Mouse (Mus musculus): ENCODE results near the gene Lrp1. TPM values are rescaled to one million over a fixed set of nuclear protein-coding genes. Genes with fewer than 3 reads are reported as not detected.
A peak's percentile ranks its signal among the peaks of the same experiment; 100 is the strongest.

Gene Lrp1
- total and polyA plus RNA-seq, 3 experiments = 0.39 to 0.42 TPM; not detected in 1

- Histone ChIP-seq H3K4me1 (ENCODE audit: control insufficient read depth in 1 of 2, insufficient read depth in 2 of 2, low read length in 2 of 2) (peaks cover 0 to 13% of the 10 kb centered on the region in 2 experiments; a peak in 2 of 4 replicates), H3K27me3 (ENCODE audit: control insufficient read depth in 1 of 2, insufficient read depth in 2 of 2, low read length in 2 of 2) (no peaks in the 10 kb centered on the region), H3K36me3 (ENCODE audit: control insufficient read depth in 1 of 2, insufficient read depth in 2 of 2, low read length in 2 of 2) (no peaks in the 10 kb centered on the region; a peak in 2 of 4 replicates), H3K27ac (ENCODE audit: control insufficient read depth, low read depth, low read length) (no peak overlapping the region), H3K9me3 (replicated peaks; ENCODE audit: insufficient read depth, low read length) (no peaks in the 10 kb centered on the region), H3K79me2 (ENCODE audit: control insufficient read depth, insufficient read depth, low read length, poor library complexity) (no peaks in the 10 kb centered on the region; the same call in 1 of the 2 replicates), H3K4me3 (ENCODE audit: control insufficient read depth in 1 of 2, insufficient read depth in 1 of 2, low read depth in 2 of 2, low read length in 2 of 2) (peak overlapping the region; percentile 38 to 43; a peak in 3 of 4 replicates), H3K9ac (ENCODE audit: control insufficient read depth, low read depth, low read length, poor library complexity, severe bottlenecking) (peak overlapping the region; percentile 44; the same call in 1 of the 2 replicates)
- DNase-seq (ENCODE audit: low read depth, low spot score) = peak; percentile 89
- TF ChIP-seq CTCF (IDR thresholded peaks at IDR 0.05 in 2 of 3, conservative IDR thresholded peaks at IDR 0.05 in 1 of 3; ENCODE audit: control insufficient read depth in 1 of 3, insufficient read depth in 1 of 3, low read depth in 2 of 3, low read length in 3 of 3, poor library complexity in 1 of 3, severe bottlenecking in 1 of 3) (peak; percentile 65 to 96 (median 91)), HCFC1 (IDR thresholded peaks at IDR 0.05; ENCODE audit: low read depth, low read length) (no peak), NRF1 (IDR thresholded peaks at IDR 0.05; ENCODE audit: insufficient read depth, low read depth, low read length, poor library complexity, severe bottlenecking) (no peak), POLR2AphosphoS2 (IDR thresholded peaks at IDR 0.05; ENCODE audit: low read length) (no peak), TAL1 (IDR thresholded peaks at IDR 0.05; ENCODE audit: low read length) (no peak), SIN3A (IDR thresholded peaks at IDR 0.05; ENCODE audit: low read length) (peak; percentile 9; the same call in 1 of the 2 replicates), USF1 (IDR thresholded peaks at IDR 0.05; ENCODE audit: low read depth, low read length) (no peak), USF2 (IDR thresholded peaks at IDR 0.05; ENCODE audit: borderline replicate concordance in 1 of 2, insufficient read depth in 1 of 2, low read depth in 1 of 2, low read length in 2 of 2) (no peak), MEF2A (IDR thresholded peaks at IDR 0.05; ENCODE audit: extremely low read depth, insufficient replicate concordance, low read depth, low read length, poor library complexity, severe bottlenecking) (no peak), ZKSCAN1 (IDR thresholded peaks at IDR 0.05; ENCODE audit: low read depth, low read length) (no peak), MAFK (IDR thresholded peaks at IDR 0.05; ENCODE audit: borderline replicate concordance, low read depth, low read length) (no peak), NELFE (IDR thresholded peaks at IDR 0.05; ENCODE audit: low read depth, low read length) (no peak), MXI1 (IDR thresholded peaks at IDR 0.05; ENCODE audit: low read depth, low read length) (no peak), POLR2AphosphoS5 (IDR thresholded peaks at IDR 0.05; ENCODE audit: borderline replicate concordance, low read depth, low read length) (no peak), MAZ (IDR thresholded peaks at IDR 0.05; ENCODE audit: low read depth, low read length) (peak; percentile 93), E2F4 (IDR thresholded peaks at IDR 0.05; ENCODE audit: borderline replicate concordance, low read depth, low read length) (no peak), ZNF384 (IDR thresholded peaks at IDR 0.05; ENCODE audit: low read depth, low read length) (no peak), GATA1 (IDR thresholded peaks at IDR 0.05; ENCODE audit: low read depth, low read length) (no peak), CHD2 (IDR thresholded peaks at IDR 0.05; ENCODE audit: low read length) (no peak), CHD1 (IDR thresholded peaks at IDR 0.05; ENCODE audit: low read depth, low read length) (no peak), BHLHE40 (IDR thresholded peaks at IDR 0.05; ENCODE audit: borderline replicate concordance, low read depth, low read length) (no peak), TCF12 (IDR thresholded peaks at IDR 0.05; ENCODE audit: low read depth, low read length) (no peak), MYC (IDR thresholded peaks at IDR 0.05; ENCODE audit: low read depth, low read length) (no peak), KAT2A (conservative IDR thresholded peaks at IDR 0.05; ENCODE audit: low read depth, low read length) (no peak), ELF1 (IDR thresholded peaks at IDR 0.05; ENCODE audit: low read depth, low read length) (no peak), ZMIZ1 (IDR thresholded peaks at IDR 0.05; ENCODE audit: low read depth, low read length) (no peak), ZC3H11A (IDR thresholded peaks at IDR 0.05; ENCODE audit: low read depth, low read length) (peak; percentile 77), MYB (IDR thresholded peaks at IDR 0.05; ENCODE audit: low read depth, low read length) (peak; percentile 77), MAX (IDR thresholded peaks at IDR 0.05; ENCODE audit: low read length) (no peak), RCOR1 (IDR thresholded peaks at IDR 0.05; ENCODE audit: low read depth, low read length) (no peak), EP300 (IDR thresholded peaks at IDR 0.05; ENCODE audit: low read depth in 1 of 2, low read length in 2 of 2) (no peak), JUND (IDR thresholded peaks at IDR 0.05; ENCODE audit: low read depth, low read length) (no peak), RAD21 (IDR thresholded peaks at IDR 0.05; ENCODE audit: low read depth, low read length) (peak; percentile 71), GABPA (IDR thresholded peaks at IDR 0.05; ENCODE audit: low read depth, low read length) (no peak), POLR2A (IDR thresholded peaks at IDR 0.05; ENCODE audit: control insufficient read depth in 1 of 2, insufficient read depth in 1 of 2, low read depth in 1 of 2, low read length in 2 of 2, poor library complexity in 1 of 2) (no peak), ETS1 (IDR thresholded peaks at IDR 0.05; ENCODE audit: low read depth, low read length) (no peak)
These were observed 111.7 kb downstream of the Lrp1 start for GRCm38 (mm10) chr10:127509051-127509836.

Data from MEL (cell line).